In genomic region chr2:25292054-25292544, GRCm38 (mm10) we compare ENCODE assay signal across 8 mouse cellular contexts. TPM values are rescaled to one million over a fixed set of nuclear protein-coding genes. Genes with fewer than 3 reads are reported as not detected.
DNase-seq lines count a peak whose midpoint lies in the region; ATAC-seq lines count a peak whose summit lies in the region.

No protein-coding gene starts in this region.

- WGBS in heart, embryonic 10.5 days = 7% methylated on average over 41 of the region's 43 CpGs
- 4% methylated on average over 29 of the region's 43 CpGs for WGBS in midbrain, embryonic 13.5 days

- peak; percentile 32 for ATAC-seq in midbrain, embryonic 13.5 days
- ATAC-seq in granulocyte monocyte progenitor cell, adult 5-6 weeks (replicated peaks; ENCODE audit: poor library complexity, severe bottlenecking) = no peak
- ATAC-seq in activated CD4-positive, CD25-positive, alpha-beta regulatory T cell, adult 4 months = no peak

- H3K4me3 ChIP-seq in heart, embryonic 10.5 days = peak overlapping the region; percentile 50
- H3K4me3 ChIP-seq in midbrain, embryonic 13.5 days (replicated peaks) = peak overlapping the region; percentile 26

- no peaks in the 10 kb centered on the region for H3K9me3 ChIP-seq in heart, embryonic 10.5 days
- no peaks in the 10 kb centered on the region for H3K9me3 ChIP-seq in midbrain, embryonic 13.5 days

- no peaks in the 10 kb centered on the region for H3K36me3 ChIP-seq in heart, embryonic 10.5 days
- 0 out of 2 replicates have a peak, but pooled peaks cover 5% of the 10 kb centered on the region for H3K36me3 ChIP-seq in midbrain, embryonic 13.5 days

- peak; percentile 26 for DNase-seq in adrenal gland, postnatal 25 days
- no peak for DNase-seq in adrenal gland, adult (ENCODE audit: inconsistent age in 2 of 2, low spot score in 1 of 2)
- DNase-seq in A20 (ENCODE audit: low read depth, low spot score) = peak; percentile 20
- DNase-seq in heart, embryonic 10.5 days (ENCODE audit: low spot score) = no peak
- peak; percentile 50 for DNase-seq in kidney, postnatal 10 days

- peak overlapping the region; percentile 55 for H3K9ac ChIP-seq in midbrain, embryonic 13.5 days (replicated peaks)

- peaks cover 100% of the 10 kb centered on the region for H3K27me3 ChIP-seq in heart, embryonic 10.5 days (ENCODE audit: insufficient read depth, poor library complexity, severe bottlenecking)
- H3K27me3 ChIP-seq in midbrain, embryonic 13.5 days = peaks cover 93% of the 10 kb centered on the region

- H3K27ac ChIP-seq in heart, embryonic 10.5 days = no peak overlapping the region
- H3K27ac ChIP-seq in midbrain, embryonic 13.5 days = no peak overlapping the region

- H3K4me2 ChIP-seq in midbrain, embryonic 13.5 days (replicated peaks) = peak overlapping the region; percentile 47

- H3K4me1 ChIP-seq in heart, embryonic 10.5 days = peaks cover 28% of the 10 kb centered on the region
- H3K4me1 ChIP-seq in midbrain, embryonic 13.5 days (replicated peaks) = peaks cover 29% of the 10 kb centered on the region

RNA-seq across cellular contexts. Expression of gene Lrrc26, which starts 2.4 kb away (rescaled TPM):
- not detected in 2 replicates for total RNA-seq in adrenal gland, postnatal 25 days (2021)
- polyA plus RNA-seq in heart, embryonic 10.5 days (2016; fragmentation: Nextera tagmentation; extraction: Ambion mirVana) = not detected in 2 replicates
- 0.27 TPM in 1 of 2 replicates, not detected in the other for polyA plus RNA-seq in midbrain, embryonic 13.5 days (2015; fragmentation: Nextera tagmentation; extraction: Ambion mirVana)
- not detected in 2 replicates for total RNA-seq in granulocyte monocyte progenitor cell, adult 5-6 weeks (2014; fragmentation: Nextera tagmentation)
- not detected in 2 replicates for total RNA-seq in granulocyte monocyte progenitor cell, adult 5-6 weeks (2017)
- not detected for polyA plus RNA-seq in activated CD4-positive, CD25-positive, alpha-beta regulatory T cell, adult 4 months (2017; shearing (Covaris generic))

RNA-seq across cellular contexts. Expression of gene Tmem210, which starts 4.2 kb away (rescaled TPM):
- not detected in 2 replicates for total RNA-seq in adrenal gland, postnatal 25 days (2021)
- not detected in 2 replicates for polyA plus RNA-seq in heart, embryonic 10.5 days (2016; fragmentation: Nextera tagmentation; extraction: Ambion mirVana)
- not detected in 2 replicates for polyA plus RNA-seq in midbrain, embryonic 13.5 days (2015; fragmentation: Nextera tagmentation; extraction: Ambion mirVana)
- total RNA-seq in granulocyte monocyte progenitor cell, adult 5-6 weeks (2014; fragmentation: Nextera tagmentation) = not detected in 2 replicates
- not detected in 2 replicates for total RNA-seq in granulocyte monocyte progenitor cell, adult 5-6 weeks (2017)
- not detected for polyA plus RNA-seq in activated CD4-positive, CD25-positive, alpha-beta regulatory T cell, adult 4 months (2017; shearing (Covaris generic))

RNA-seq across cellular contexts. Expression of gene Anapc2, which starts 19.8 kb away (rescaled TPM):
- total RNA-seq in adrenal gland, postnatal 25 days (2021) = 70.9 and 95.1 TPM in 2 replicates
- 101 and 113 TPM in 2 replicates for polyA plus RNA-seq in heart, embryonic 10.5 days (2016; fragmentation: Nextera tagmentation; extraction: Ambion mirVana)
- 147 and 149 TPM in 2 replicates for polyA plus RNA-seq in midbrain, embryonic 13.5 days (2015; fragmentation: Nextera tagmentation; extraction: Ambion mirVana)
- total RNA-seq in granulocyte monocyte progenitor cell, adult 5-6 weeks (2014; fragmentation: Nextera tagmentation) = 34.7 and 46.0 TPM in 2 replicates
- total RNA-seq in granulocyte monocyte progenitor cell, adult 5-6 weeks (2017) = 17.8 and 35.7 TPM in 2 replicates
- 10 to 100 TPM; 24.8 to 39.3 TPM for polyA plus RNA-seq in activated CD4-positive, CD25-positive, alpha-beta regulatory T cell, adult 4 months (2017; shearing (Covaris generic))

RNA-seq across cellular contexts. Expression of gene Ssna1, which starts 19.9 kb away (rescaled TPM):
- total RNA-seq in adrenal gland, postnatal 25 days (2021) = 35.1 and 47.7 TPM in 2 replicates
- polyA plus RNA-seq in heart, embryonic 10.5 days (2016; fragmentation: Nextera tagmentation; extraction: Ambion mirVana) = 164 and 199 TPM in 2 replicates
- polyA plus RNA-seq in midbrain, embryonic 13.5 days (2015; fragmentation: Nextera tagmentation; extraction: Ambion mirVana) = 205 and 216 TPM in 2 replicates
- total RNA-seq in granulocyte monocyte progenitor cell, adult 5-6 weeks (2014; fragmentation: Nextera tagmentation) = 120 TPM in 2 replicates
- 52.7 and 84.1 TPM in 2 replicates for total RNA-seq in granulocyte monocyte progenitor cell, adult 5-6 weeks (2017)
- polyA plus RNA-seq in activated CD4-positive, CD25-positive, alpha-beta regulatory T cell, adult 4 months (2017; shearing (Covaris generic)) = 100 to 1,000 TPM; 127 to 134 TPM

RNA-seq across cellular contexts. Expression of gene Grin1, which starts 26.9 kb away (rescaled TPM):
- 9.0 and 12.6 TPM in 2 replicates for total RNA-seq in adrenal gland, postnatal 25 days (2021)
- 0.93 TPM in 1 of 2 replicates, not detected in the other for polyA plus RNA-seq in heart, embryonic 10.5 days (2016; fragmentation: Nextera tagmentation; extraction: Ambion mirVana)
- 17.5 and 19.0 TPM in 2 replicates for polyA plus RNA-seq in midbrain, embryonic 13.5 days (2015; fragmentation: Nextera tagmentation; extraction: Ambion mirVana)
- total RNA-seq in granulocyte monocyte progenitor cell, adult 5-6 weeks (2014; fragmentation: Nextera tagmentation) = not detected in 2 replicates
- not detected in 2 replicates for total RNA-seq in granulocyte monocyte progenitor cell, adult 5-6 weeks (2017)
- not detected for polyA plus RNA-seq in activated CD4-positive, CD25-positive, alpha-beta regulatory T cell, adult 4 months (2017; shearing (Covaris generic))

Comparison
In these comparisons a context has a peak if more than half of its experiments do, and no peak if none do; other contexts are left out.
1. DNase-seq: peak in adrenal gland, postnatal 25 days (single experiment), A20 (single experiment) and kidney, postnatal 10 days (single experiment); none in adrenal gland, adult (0 of 2) and heart, embryonic 10.5 days (single experiment).